Mouse (Mus musculus): Measurements from ENCODE around the gene Ddr2.

Gene Ddr2

GRCm38 (mm10) chr1:169946004-169946403, 164.6 kb downstream of the Ddr2 start:
- no peak for DNase-seq

- no peak for DNase-seq
These were observed 171.2 kb downstream of the Ddr2 start for GRCm38 (mm10) chr1:169939345-169939744.

DNA sequence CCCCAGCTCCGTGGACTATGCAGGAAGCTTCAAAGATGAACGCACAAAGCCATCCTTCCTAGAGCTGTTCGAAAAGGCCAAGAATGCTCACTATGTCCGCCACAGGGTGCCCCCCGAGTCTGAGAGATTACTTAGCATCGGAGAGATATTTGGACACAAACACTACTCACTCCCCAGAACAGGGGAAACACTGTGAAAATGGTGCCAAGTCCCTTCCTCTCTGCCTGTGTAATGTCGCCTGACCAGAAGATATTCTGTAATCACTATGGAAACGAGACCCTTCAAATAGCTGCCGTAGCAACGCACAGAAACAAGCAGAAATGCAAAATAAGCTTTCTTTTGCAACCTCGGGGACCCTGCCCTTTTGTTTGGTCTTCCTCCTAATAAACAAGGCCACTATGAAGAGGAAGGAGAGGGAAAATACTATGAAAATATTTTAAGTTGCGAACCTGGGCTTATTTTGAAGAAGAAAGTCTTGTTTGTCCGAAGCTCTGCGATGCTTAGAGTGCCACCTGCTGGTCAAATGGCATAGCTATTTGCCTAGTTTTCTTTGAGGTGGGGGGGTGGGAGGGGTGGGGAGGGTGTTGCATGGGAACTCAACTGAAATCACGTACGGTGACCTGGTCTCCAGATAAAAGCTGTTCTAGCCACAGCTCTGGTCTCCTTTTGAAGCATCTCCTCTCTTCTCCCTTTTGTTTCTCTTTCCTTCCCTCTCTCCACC, 176.4 kb downstream of the Ddr2 start:
- no peak for DNase-seq

GRCm38 (mm10) chr1:169932122-169932746, 178.3 kb downstream of the Ddr2 start:
- no peak for DNase-seq

GRCm38 (mm10) chr1:169931698-169932097, 178.9 kb downstream of the Ddr2 start:
- DNase-seq = no peak

GRCm38 (mm10) chr1:169928454-169928971, 182.0 kb downstream of the Ddr2 start, which contains the start of gene Ccdc190:
Ccdc190 (plus strand) TSS chr1:169928648.
- no peak for DNase-seq

DNA sequence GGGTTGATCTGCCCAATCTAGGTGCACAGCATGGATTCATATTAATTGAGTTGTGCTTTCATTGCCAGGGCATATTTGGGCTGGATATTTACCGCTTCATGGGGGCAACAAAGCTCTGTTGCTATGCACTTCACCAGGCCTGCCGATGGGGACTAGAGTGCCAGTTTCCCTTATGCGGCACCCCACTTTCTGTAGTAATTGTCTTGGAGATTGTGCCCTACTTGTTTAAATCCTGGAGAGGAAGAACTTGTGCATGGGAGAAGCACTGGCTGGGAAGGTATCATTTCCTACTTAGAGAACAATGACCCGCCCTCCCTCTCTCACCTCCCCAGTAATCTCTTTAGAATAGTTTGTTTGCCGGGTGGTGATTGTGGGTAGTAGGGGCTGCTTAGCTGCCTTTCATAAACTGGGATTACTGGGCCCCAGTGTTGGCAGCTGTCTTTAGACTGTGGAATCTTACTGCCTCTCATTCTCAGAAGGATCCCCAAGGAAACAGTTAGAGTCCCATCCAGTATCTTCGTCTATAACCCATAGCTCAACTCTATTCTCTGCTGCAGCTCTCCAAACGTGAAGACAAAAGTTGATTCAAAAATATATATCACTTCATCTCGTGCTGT, 182.7 kb downstream of the Ddr2 start:
- no peak for DNase-seq

- DNase-seq = no peak
These were observed 186.0 kb downstream of the Ddr2 start for GRCm38 (mm10) chr1:169924567-169924966.
